Mouse (Mus musculus) hindbrain, embryonic 14.5 days (tissue): Measurements from ENCODE around the gene Tbx1. TPM values are rescaled to one million over a fixed set of nuclear protein-coding genes. Genes with fewer than 3 reads are reported as not detected.

Source experiments
- ATAC-seq: fragments of 200-750 bp; cut with Nextera tagmentation; 2 replicates; pipeline ENCODE4 v1.8.0; 2017; ENCODE audit warnings: moderate number of reproducible peaks, mild to moderate bottlenecking, moderate TSS enrichment, moderate library complexity; ENCODE audit not compliant: low FRiP score
- DNase-seq: peaks from one replicate; pipeline ENCODE4 v3.0.0-alpha.2; 2015; ENCODE audit warnings: low spot score
- H3K27ac ChIP-seq: fragments of 300-500 bp; sonication (generic); 2 replicates; pipeline ENCODE4 v1.5.1; 2014; ENCODE audit warnings: mild to moderate bottlenecking, moderate library complexity
- H3K27me3 ChIP-seq: fragments of 300-500 bp; sonication (generic); 2 replicates; pipeline ENCODE4 v1.6.1; 2014; ENCODE audit warnings: mild to moderate bottlenecking, low read length, mixed read lengths; ENCODE audit not compliant: control insufficient read depth, insufficient read depth
- H3K36me3 ChIP-seq: fragments of 300-500 bp; sonication (generic); replicated peaks from 2 replicates; pipeline ENCODE4 v1.6.1; 2014; ENCODE audit not compliant: control insufficient read depth, insufficient read depth
- H3K4me1 ChIP-seq: fragments of 300-500 bp; sonication (generic); replicated peaks from 2 replicates; pipeline ENCODE4 v1.6.1; 2014; ENCODE audit warnings: antibody characterized with exemption, low read length, mixed read lengths; ENCODE audit not compliant: control insufficient read depth, insufficient read depth
- H3K4me2 ChIP-seq: fragments of 300-500 bp; sonication (generic); replicated peaks from 2 replicates; pipeline ENCODE4 v1.6.1; 2014; ENCODE audit warnings: mild to moderate bottlenecking, moderate library complexity
- H3K4me3 ChIP-seq: fragments of 300-500 bp; sonication (generic); replicated peaks from 2 replicates; pipeline ENCODE4 v1.5.1; 2014; ENCODE audit warnings: mild to moderate bottlenecking, low read length
- H3K9ac ChIP-seq: fragments of 300-500 bp; sonication (generic); 2 replicates; pipeline ENCODE4 v1.6.1; 2014
- H3K9me3 ChIP-seq: fragments of 300-500 bp; sonication (generic); 2 replicates; pipeline ENCODE4 v1.6.1; 2016; ENCODE audit warnings: low read length; ENCODE audit not compliant: control insufficient read depth
- WGBS: fragments of 180-500 bp; shearing (Covaris S2); extraction: QIAGEN DNeasy Blood & Tissue Kit; methylation state at CpG from one replicate; pipeline ENCODE4 v1.1.7; 2014; 5-methylcytosine and 5-hydroxymethylcytosine counted together
- polyA plus RNA-seq: library from polyadenylated mRNA; unstranded; fragments of >200 nt; fragmentation: Nextera tagmentation; extraction: Ambion mirVana; gene quantifications from 2 replicates; pipeline ENCODE4 v1.2.1, GENCODE M21; 2014

Gene Tbx1
- polyA plus RNA-seq, 1 experiment from 2014 or later, result 1.2 TPM

- Histone ChIP-seq H3K9me3 (no peaks in the 10 kb centered on the region), H3K4me3 (peak overlapping the region; percentile 95), H3K36me3 (peaks cover 5% of the 10 kb centered on the region), H3K27ac (peak overlapping the region; percentile 93), H3K27me3 (peaks cover 9% of the 10 kb centered on the region), H3K9ac (peak overlapping the region; percentile 99), H3K4me1 (peaks cover 43% of the 10 kb centered on the region), H3K4me2 (peak overlapping the region; percentile 93)
- DNase-seq, result no peak
- ATAC-seq, result no peak; the same call in 1 of the 2 replicates
- WGBS, result 60% methylated on average over 5 of the region's 5 CpGs
These were observed 39.8 kb upstream of the Tbx1 start for GRCm38 (mm10) chr16:18630291-18630690.

- under 1% methylated on average over 77 of the region's 93 CpGs for WGBS
- Histone ChIP-seq H3K27me3 (peaks cover 16% of the 10 kb centered on the region), H3K9me3 (no peaks in the 10 kb centered on the region), H3K4me2 (peak within 1 kb of the TSS; percentile 93), H3K9ac (peak within 1 kb of the TSS; percentile 99), H3K4me3 (peak within 1 kb of the TSS; percentile 95), H3K36me3 (peaks cover 12% of the 10 kb centered on the region), H3K27ac (peak within 1 kb of the TSS; percentile 93), H3K4me1 (peaks cover 43% of the 10 kb centered on the region)
- DNase-seq (peak; percentile 71), ATAC-seq (peak; percentile 64)
These were observed 39.1 kb upstream of the Tbx1 start, which contains the start of gene Sept5 for GRCm38 (mm10) chr16:18629390-18630231. TSS of gene Sept5 (minus strand) at chr16:18629954.

GRCm38 (mm10) chr16:18628948-18629340 is 38.5 kb upstream of the Tbx1 start:
- Histone ChIP-seq H3K9me3 (no peaks in the 10 kb centered on the region), H3K36me3 (peaks cover 18% of the 10 kb centered on the region), H3K9ac (peak overlapping the region; percentile 99), H3K4me1 (peaks cover 43% of the 10 kb centered on the region), H3K4me3 (peak overlapping the region; percentile 95), H3K27ac (peak overlapping the region; percentile 93), H3K4me2 (peak overlapping the region; percentile 93), H3K27me3 (peaks cover 22% of the 10 kb centered on the region)
- DNase-seq, result no peak
- WGBS, result 21% methylated on average over 2 of the region's 2 CpGs
- ATAC-seq, result peak; percentile 0; the same call in 1 of the 2 replicates

- DNase-seq (no peak), ATAC-seq (no peak)
- peaks cover 28% of the 10 kb centered on the region for H3K27me3 ChIP-seq
- H3K27ac ChIP-seq, result peak overlapping the region; percentile 93; the same call in 1 of the 2 replicates
- H3K4me2 ChIP-seq, result peak overlapping the region; percentile 93
- peak overlapping the region; percentile 95 for H3K4me3 ChIP-seq
- peaks cover 24% of the 10 kb centered on the region for H3K36me3 ChIP-seq
- 41% methylated on average over 7 of the region's 7 CpGs for WGBS
- H3K9me3 ChIP-seq, result no peaks in the 10 kb centered on the region
- H3K4me1 ChIP-seq, result peaks cover 43% of the 10 kb centered on the region
- H3K9ac ChIP-seq, result peak overlapping the region; percentile 99
These were observed 37.9 kb upstream of the Tbx1 start for GRCm38 (mm10) chr16:18628206-18628947.

GRCm38 (mm10) chr16:18627163-18627562 is 36.7 kb upstream of the Tbx1 start:
- WGBS, result 44% methylated on average over 3 of the region's 3 CpGs
- peaks cover 43% of the 10 kb centered on the region for H3K4me1 ChIP-seq
- H3K9ac ChIP-seq, result peak overlapping the region; percentile 99
- no peak for DNase-seq
- peaks cover 40% of the 10 kb centered on the region for H3K27me3 ChIP-seq
- H3K4me3 ChIP-seq, result peak overlapping the region; percentile 95
- H3K4me2 ChIP-seq, result peak overlapping the region; percentile 93
- no peaks in the 10 kb centered on the region for H3K9me3 ChIP-seq
- peaks cover 36% of the 10 kb centered on the region for H3K36me3 ChIP-seq
- no peak overlapping the region for H3K27ac ChIP-seq
- no peak for ATAC-seq

- H3K4me1 ChIP-seq, result peaks cover 45% of the 10 kb centered on the region
These were observed 36.0 kb upstream of the Tbx1 start, which contains the start of gene Gm49601 for GRCm38 (mm10) chr16:18626376-18626878. TSS of gene Gm49601 (minus strand) at chr16:18626427.

GRCm38 (mm10) chr16:18625791-18626311 is 35.4 kb upstream of the Tbx1 start:
- peak overlapping the region; percentile 95 for H3K4me3 ChIP-seq
- H3K4me2 ChIP-seq, result peak overlapping the region; percentile 93
- no peaks in the 10 kb centered on the region for H3K9me3 ChIP-seq
- DNase-seq (no peak), ATAC-seq (no peak)
- peak overlapping the region; percentile 65 for H3K9ac ChIP-seq
- WGBS, result 12% methylated on average over 26 of the region's 26 CpGs
- peaks cover 42% of the 10 kb centered on the region for H3K36me3 ChIP-seq
- H3K27me3 ChIP-seq, result peaks cover 53% of the 10 kb centered on the region
- H3K4me1 ChIP-seq, result peaks cover 50% of the 10 kb centered on the region
- no peak overlapping the region for H3K27ac ChIP-seq

More at GRCm38 (mm10) chr16:18626376-18626878, 36.0 kb upstream of the Tbx1 start, which contains the start of gene Gm49601:
- Histone ChIP-seq H3K4me3 (peak within 1 kb of the TSS; percentile 95), H3K9me3 (no peaks in the 10 kb centered on the region), H3K9ac (peak within 1 kb of the TSS; percentile 99), H3K36me3 (peaks cover 42% of the 10 kb centered on the region), H3K27ac (no peak within 1 kb of the TSS), H3K4me2 (peak within 1 kb of the TSS; percentile 93), H3K27me3 (peaks cover 47% of the 10 kb centered on the region)
- DNase-seq (peak; percentile 83), ATAC-seq (peak; percentile 15)
- 1% methylated on average over 40 of the region's 65 CpGs for WGBS

GRCm38 (mm10) chr16:18625097-18625496 is 34.6 kb upstream of the Tbx1 start:
- no peak overlapping the region for H3K4me2 ChIP-seq
- H3K9me3 ChIP-seq, result no peaks in the 10 kb centered on the region
- 40% methylated on average over 14 of the region's 14 CpGs for WGBS
- H3K4me1 ChIP-seq, result peaks cover 49% of the 10 kb centered on the region
- H3K27me3 ChIP-seq, result peaks cover 61% of the 10 kb centered on the region
- no peak overlapping the region for H3K9ac ChIP-seq
- H3K4me3 ChIP-seq, result 0 out of 2 replicates have a peak overlapping the region, but pooled peaks have one; percentile 95
- DNase-seq (no peak), ATAC-seq (no peak)
- H3K36me3 ChIP-seq, result peaks cover 48% of the 10 kb centered on the region
- H3K27ac ChIP-seq, result no peak overlapping the region
